Mouse (Mus musculus): Measurements from ENCODE around the gene Epha2.

DNA sequence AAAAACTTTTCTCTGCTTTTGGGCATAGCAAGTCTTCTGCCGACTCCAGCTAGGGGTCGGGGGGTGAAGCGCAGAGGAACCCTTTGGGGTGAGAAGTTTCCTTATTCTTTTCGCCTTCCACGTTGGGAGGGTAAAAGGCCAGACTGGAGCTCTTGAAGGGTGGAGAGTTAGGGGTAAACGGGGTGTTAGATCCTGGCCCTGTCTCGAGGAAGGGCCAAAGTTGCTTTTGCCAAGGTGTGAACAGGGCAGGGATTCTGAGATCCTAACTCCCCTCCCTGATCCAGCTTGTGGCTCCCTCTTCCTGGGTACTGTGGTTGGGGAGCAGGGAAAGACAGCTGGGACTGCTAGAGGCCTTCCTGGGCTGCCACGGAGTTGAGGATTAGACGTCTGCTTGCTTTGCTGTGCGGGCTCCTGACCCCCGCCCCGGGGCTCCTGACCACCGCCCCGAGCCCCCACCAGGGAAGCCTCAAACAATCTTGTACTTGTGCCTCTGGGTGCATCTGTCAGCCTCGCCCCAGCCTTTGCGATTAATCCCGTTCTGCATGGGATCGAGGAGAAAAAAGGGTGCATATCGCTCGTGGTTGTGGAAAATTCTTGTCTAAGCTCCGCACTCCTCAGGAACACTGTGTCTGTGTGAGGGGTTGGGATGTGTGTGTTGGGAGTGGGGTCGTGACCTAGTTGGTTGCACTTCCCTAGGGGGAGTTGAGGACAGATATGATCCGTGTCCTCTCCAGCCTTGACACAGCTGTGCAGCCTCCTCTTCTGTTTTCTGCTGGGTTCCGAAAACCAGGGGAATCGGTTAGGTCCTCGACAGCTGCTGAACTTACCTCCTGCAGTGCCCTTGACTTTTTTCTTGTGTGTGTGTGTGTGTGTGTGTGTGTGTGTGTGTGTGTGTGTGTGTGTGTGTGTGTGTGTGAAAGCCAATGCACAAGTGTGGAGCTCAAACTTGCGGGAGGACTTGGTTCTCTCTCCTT, 1.7 kb downstream of the Epha2 start:
- TF ChIP-seq POLR2A (IDR thresholded peaks at IDR 0.05; ENCODE audit: borderline replicate concordance, control insufficient read depth, low read depth, low read length) (no peak), CTCF (IDR thresholded peaks at IDR 0.05; ENCODE audit: control insufficient read depth, insufficient read depth, low read length) (no peak)
